Mouse (Mus musculus) A20 (cell line): ENCODE measurements at regions not wholly inside any gene's neighbourhood (a gene's known extent, or its start where the extent isn't known, plus 50 kb on each side); places are given as distances from the start of the nearest gene placed in this dataset.
A peak's percentile ranks its signal among the peaks of the same experiment; 100 is the strongest.
"Not testable (repeated sequence)": the region's sequence is repeated elsewhere in the genome, so short reads cannot be mapped to it uniquely, and the experiment has no call there.

Experiments used
- DNase-seq: peaks from one replicate; pipeline ENCODE4 v3.0.0-alpha.2; 2011; ENCODE audit warnings: low read depth, low spot score

DNA sequence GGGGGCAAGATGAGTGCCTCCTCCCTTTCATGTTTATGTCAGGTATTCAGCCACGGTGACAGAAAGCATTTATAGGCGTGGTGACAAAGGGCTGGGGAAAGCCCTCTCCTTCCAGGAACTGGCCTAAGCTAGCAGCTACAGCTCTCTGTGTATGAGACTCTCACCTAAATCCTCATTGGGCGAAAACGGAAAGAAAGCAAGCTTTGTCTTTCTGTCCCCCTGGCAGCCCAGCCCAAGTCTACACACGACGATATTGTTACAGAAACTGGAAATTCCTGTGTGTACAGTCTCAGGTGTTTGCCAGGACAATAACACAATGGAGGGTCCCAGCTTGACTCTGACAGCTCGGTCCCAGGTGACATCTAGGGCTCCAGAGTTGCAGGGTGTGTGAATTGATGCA is 60.0 kb downstream of the Dact2 start:
- no peak for DNase-seq

DNA sequence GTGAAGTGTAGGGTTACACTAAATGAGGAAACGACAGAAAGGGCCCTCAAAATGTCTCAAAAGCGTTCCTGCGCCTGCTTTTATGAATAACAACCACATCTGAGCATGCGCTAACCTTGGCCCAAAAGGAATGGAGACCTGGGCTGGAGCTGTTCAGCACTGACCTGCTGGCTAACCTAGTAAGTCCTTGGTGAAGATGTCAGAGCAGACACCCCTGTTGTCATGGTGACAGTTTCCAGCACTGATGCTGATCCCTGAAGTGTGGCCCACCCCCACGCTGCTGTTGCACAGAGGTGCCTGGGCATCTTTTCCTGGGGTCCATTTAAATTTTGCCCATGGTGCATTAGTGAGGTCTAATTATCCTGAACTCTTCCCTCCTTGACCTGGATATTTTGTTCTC is 62.4 kb downstream of the Dact2 start:
- no peak for DNase-seq

DNA sequence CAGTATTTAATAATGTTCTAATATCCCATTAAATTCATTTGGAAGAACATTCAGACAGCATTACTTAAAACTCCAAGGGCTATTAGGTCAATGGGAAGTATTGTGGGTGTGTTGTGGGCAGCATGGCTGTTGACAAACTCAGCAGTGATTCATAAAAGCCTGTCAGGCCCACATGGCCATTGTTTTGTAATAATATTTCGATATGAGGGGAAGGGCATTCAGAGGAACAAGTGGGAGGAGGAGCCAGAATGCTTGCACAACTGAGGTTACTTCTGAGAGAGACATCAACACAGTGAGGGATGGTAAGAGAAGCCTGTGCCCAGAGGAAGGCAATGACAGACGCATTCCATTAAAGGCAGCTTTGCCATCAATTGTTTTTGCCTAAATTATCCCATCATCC is 63.8 kb downstream of the Dact2 start:
- DNase-seq, result no peak

DNA sequence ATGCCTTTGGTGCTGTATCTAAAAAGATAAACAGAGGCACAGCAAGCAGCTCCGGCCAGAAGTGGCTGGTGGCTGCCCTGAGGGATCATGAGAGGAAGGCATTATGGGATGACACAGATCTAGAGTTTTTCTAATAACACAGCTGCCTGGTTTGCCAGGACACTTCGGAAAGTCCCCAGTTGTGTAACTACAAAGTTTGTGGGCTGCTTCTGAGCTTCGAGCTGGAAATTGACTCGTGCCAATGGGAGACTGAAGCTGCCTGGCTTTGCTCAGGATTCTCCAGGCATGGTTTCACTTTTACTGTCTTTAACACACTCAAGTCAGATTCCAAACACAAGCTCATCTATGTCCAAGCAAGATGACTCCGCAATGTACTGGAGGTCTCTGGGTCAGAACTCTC is 65.2 kb downstream of the Dact2 start:
- DNase-seq, result no peak

DNA sequence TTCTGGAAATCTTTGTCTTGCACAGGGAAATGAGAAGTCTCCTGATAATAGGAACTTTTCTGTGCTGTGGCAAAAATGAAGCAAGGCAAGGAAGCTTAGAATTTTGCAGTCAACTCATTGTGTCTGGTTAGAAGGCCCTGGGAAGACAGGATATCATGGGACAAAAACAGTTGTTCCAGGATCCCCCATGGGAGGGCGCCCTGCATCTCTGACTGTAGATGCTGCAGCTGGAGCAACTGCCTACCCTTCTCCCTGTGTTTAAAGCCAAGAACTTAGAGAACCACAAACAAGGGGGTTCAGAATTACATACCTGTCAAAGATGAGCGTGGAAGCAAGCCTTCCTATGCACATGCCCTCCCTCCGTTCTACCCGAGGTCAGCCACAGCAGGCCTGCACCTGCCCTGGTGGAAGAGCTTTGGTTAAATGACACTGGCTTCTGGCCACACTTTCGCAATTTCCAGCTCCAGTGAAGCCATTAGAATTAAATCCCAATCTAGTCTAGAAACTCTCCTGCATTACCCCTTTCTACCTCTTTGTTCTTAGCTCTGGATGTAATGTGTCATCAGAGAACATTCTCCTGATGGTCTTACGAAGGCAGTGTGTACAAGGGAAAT is 67.3 kb downstream of the Dact2 start:
- peak; percentile 7 for DNase-seq

DNA sequence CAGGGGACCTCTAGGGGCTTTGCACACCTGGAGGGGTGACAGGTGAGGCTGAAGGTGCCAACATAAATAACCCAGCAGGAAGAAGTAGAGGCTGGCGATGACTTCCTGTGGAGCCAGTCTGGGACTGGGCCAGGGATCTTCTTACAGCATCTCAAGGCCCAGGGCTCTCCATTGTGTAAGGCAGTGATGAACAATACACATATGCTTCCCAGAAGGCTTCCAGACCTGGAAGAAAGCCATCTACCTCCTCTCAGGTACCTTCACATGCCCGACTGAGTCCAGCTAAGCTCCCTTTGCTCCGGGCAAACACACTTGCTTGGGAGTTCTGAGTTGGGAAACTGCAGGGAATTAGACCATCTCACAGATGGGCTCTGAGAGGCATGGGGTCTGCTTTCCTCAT is 69.5 kb downstream of the Dact2 start:
- no peak for DNase-seq

DNA sequence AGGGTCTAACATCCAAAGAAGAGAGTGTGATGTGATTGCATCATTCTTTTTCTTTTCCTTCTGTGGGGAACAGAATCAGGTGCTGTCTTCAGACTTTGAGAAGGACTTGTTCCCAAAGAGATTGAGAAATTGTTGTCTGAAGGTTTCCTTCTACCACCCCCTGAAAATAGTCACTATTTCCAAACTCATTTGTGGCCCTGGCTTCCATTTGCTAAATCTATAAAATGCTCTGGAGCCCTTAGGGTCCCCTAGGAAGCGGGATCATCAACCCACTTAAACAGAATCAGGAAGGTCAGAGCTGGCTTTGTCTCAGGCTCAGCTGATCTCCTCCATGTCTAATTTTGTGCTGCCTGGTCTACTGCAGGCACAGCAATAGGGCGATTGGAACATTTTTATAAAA is 70.1 kb downstream of the Dact2 start:
- no peak for DNase-seq

DNA sequence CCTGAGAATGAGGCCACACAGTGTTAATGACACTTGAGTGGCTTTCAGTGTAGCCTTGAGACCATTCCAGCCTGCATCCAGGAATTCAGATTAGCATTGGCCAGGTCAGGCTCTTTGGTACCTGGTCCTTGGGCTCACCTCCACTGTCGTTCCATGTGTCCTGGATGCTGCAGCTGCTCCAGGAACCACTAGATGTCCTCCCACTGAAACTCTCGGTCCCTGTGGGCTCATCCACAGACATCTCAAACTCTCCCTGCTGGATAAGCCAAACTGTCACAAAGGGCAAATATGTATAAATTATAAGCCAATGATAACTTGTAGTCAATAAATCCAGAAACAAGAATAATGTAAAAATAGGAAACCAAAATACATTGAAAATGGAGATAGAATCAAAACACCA is 67.7 kb upstream of the Gm7358 start:
- DNase-seq, result not testable (repeated sequence)

DNA sequence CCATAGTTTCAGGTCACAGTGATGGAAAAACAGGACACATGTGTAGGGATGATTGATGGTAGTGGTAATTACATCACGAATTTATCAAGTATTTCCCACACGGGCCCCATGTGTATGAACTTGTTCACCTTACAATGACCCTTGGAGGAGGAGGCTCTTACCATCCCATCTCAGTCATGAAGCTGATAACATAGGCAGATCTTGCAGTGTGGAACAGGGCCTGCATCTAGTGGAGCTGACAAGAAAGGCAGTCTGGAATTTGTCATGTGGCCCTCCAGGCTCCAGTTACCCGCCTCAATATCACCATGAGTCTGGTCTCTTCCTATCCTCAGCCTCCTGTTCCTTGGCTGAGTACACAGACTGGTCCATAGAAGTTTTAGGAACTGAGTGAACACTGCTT is 59.5 kb upstream of the Gm7358 start:
- DNase-seq, result no peak

DNA sequence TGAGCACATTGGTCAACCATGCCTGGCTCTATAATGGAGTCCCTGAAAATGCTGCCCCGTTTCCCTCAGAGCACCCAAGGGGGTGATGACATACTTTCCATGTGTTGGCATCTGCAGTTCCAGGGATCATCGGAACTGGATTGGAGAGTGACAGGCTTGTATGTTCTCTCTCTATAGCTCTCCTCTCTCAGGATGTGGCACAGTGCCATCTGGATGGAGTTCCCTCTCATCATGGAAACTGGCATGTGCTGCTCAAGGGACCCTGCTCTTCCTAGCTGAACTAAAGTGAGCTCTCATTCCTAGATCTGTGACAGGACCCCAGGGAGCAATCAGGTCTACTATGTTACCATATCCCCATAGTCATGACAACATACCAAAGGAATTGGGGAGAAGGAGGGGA is 56.9 kb upstream of the Gm7358 start:
- no peak for DNase-seq

DNA sequence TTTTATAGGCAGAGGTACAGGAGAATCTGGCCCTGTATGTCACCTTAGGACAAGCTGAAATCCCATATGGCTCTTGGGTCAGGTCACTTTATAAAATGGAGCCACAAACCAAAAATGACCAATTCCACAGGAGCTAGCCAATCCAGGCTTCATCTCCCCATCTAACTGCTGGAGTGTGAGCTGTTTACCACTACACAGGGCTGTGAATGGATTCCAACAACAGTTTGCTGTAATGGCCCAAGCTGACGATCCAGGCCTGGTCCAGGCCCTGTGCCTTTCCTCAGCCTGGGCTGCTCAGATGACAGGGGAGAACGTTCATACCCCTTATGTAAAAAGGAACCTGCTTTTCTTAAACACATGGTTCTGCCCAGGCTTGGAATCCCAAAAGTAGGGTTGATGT is 55.5 kb upstream of the Gm7358 start:
- no peak for DNase-seq

DNA sequence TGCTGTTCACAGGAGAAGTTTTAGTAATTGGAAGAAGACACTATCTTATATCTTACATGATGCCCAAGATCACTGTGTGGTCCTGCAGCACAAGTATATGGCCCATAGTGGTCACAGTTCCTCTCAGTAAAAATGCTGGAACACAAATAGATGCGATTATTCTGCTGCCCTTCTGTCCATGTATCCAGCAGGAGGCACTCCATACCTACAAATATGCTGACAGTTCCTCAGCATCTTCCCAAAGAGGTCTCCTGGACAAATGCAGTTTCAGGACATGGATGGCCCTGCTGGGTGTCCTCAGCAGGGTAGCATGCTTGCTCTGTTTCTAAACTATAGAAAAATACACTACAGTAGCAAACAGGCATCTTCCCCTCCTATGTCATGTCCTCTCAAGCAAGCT is 52.4 kb upstream of the Gm7358 start:
- DNase-seq, result not testable (repeated sequence)
